Mouse (Mus musculus) E14TG2a.4 (cell line): ENCODE measurements around the gene Fam222b.
"Not testable (repeated sequence)": the region's sequence is repeated elsewhere in the genome, so short reads cannot be mapped to it uniquely, and the experiment has no call there.

Source experiments
- H3K27me3 ChIP-seq: 2 replicates; pipeline ENCODE4 v1.6.1; 2014; ENCODE audit warnings: low read length, control low read depth; ENCODE audit not compliant: insufficient read depth
- H3K36me3 ChIP-seq: 2 replicates; pipeline ENCODE4 v1.6.1; 2014; ENCODE audit warnings: low read length, control low read depth; ENCODE audit not compliant: insufficient read depth
- H3K4me1 ChIP-seq: replicated peaks from 2 replicates; pipeline ENCODE4 v1.6.1; 2014; ENCODE audit warnings: low read depth, low read length, control low read depth
- H3K4me3 ChIP-seq: replicated peaks from 2 replicates; pipeline ENCODE4 v1.5.1; 2014; ENCODE audit warnings: mild to moderate bottlenecking, low read length
- H3K9me3 ChIP-seq: 2 replicates; pipeline ENCODE4 v1.6.1; 2014; ENCODE audit warnings: low read length, control low read depth
- CTCF ChIP-seq: conservative IDR thresholded peaks from 2 replicates; pipeline ENCODE4 v1.5.1; 2014; ENCODE audit warnings: low read length
- NANOG ChIP-seq: IDR thresholded peaks from 2 replicates; pipeline ENCODE4 v1.6.1; 2014; ENCODE audit warnings: borderline replicate concordance, low read length, mixed read lengths
- POU5F1 ChIP-seq: IDR thresholded peaks from 2 replicates; pipeline ENCODE4 v1.6.1; 2014; ENCODE audit warnings: low read length, borderline replicate concordance

Fam222b gene

GRCm38 (mm10) chr11:78179438-78179999 is 85.1 kb downstream of the Fam222b start:
- H3K27me3 ChIP-seq: no peaks in the 10 kb centered on the region
- H3K36me3 ChIP-seq: peaks cover 41% of the 10 kb centered on the region
- no peaks in the 10 kb centered on the region for H3K9me3 ChIP-seq
- TF ChIP-seq CTCF (no peak), NANOG (no peak), POU5F1 (no peak)
- peaks cover 57% of the 10 kb centered on the region for H3K4me1 ChIP-seq
- peak overlapping the region; percentile 99 for H3K4me3 ChIP-seq

GRCm38 (mm10) chr11:78180081-78180761 is 85.8 kb downstream of the Fam222b start:
- H3K4me3 ChIP-seq: peak overlapping the region; percentile 99

GRCm38 (mm10) chr11:78181830-78182357 is 87.4 kb downstream of the Fam222b start:
- peaks cover 41% of the 10 kb centered on the region for H3K36me3 ChIP-seq
- H3K9me3 ChIP-seq: no peaks in the 10 kb centered on the region
- peaks cover 59% of the 10 kb centered on the region for H3K4me1 ChIP-seq
- peak overlapping the region; percentile 99 for H3K4me3 ChIP-seq
- no peaks in the 10 kb centered on the region for H3K27me3 ChIP-seq
- TF ChIP-seq NANOG: no peak
- no peak for TF ChIP-seq POU5F1
- TF ChIP-seq CTCF: no peak

More at GRCm38 (mm10) chr11:78180081-78180761, 85.8 kb downstream of the Fam222b start:
- peaks cover 56% of the 10 kb centered on the region for H3K4me1 ChIP-seq
- H3K27me3 ChIP-seq: no peaks in the 10 kb centered on the region
- peaks cover 41% of the 10 kb centered on the region for H3K36me3 ChIP-seq
- H3K9me3 ChIP-seq: no peaks in the 10 kb centered on the region
- no peak for TF ChIP-seq POU5F1

GRCm38 (mm10) chr11:78182450-78182849 is 88.0 kb downstream of the Fam222b start:
- Histone ChIP-seq H3K27me3 (no peaks in the 10 kb centered on the region), H3K4me3 (peak overlapping the region; percentile 99), H3K36me3 (peaks cover 41% of the 10 kb centered on the region), H3K9me3 (no peaks in the 10 kb centered on the region), H3K4me1 (peaks cover 59% of the 10 kb centered on the region)
- TF ChIP-seq NANOG: no peak

- TF ChIP-seq NANOG (no peak), CTCF (no peak), POU5F1 (no peak)
- H3K4me1 ChIP-seq: peaks cover 62% of the 10 kb centered on the region
- H3K9me3 ChIP-seq: no peaks in the 10 kb centered on the region
Measured at GRCm38 (mm10) chr11:78182961-78183844, 88.7 kb downstream of the Fam222b start, which contains the start of gene Rpl23a. Gene Rpl23a (minus strand): TSS chr11:78183584.

GRCm38 (mm10) chr11:78183884-78184514 is 89.5 kb downstream of the Fam222b start:
- Histone ChIP-seq H3K27me3 (no peaks in the 10 kb centered on the region), H3K4me1 (peaks cover 62% of the 10 kb centered on the region), H3K9me3 (no peaks in the 10 kb centered on the region), H3K36me3 (peaks cover 41% of the 10 kb centered on the region), H3K4me3 (peak overlapping the region; percentile 99)
- TF ChIP-seq NANOG (no peak), CTCF (no peak), POU5F1 (no peak)

More at GRCm38 (mm10) chr11:78182961-78183844, 88.7 kb downstream of the Fam222b start, which contains the start of gene Rpl23a:
- H3K36me3 ChIP-seq: peaks cover 41% of the 10 kb centered on the region
- H3K27me3 ChIP-seq: no peaks in the 10 kb centered on the region
- H3K4me3 ChIP-seq: peak within 1 kb of the TSS; percentile 99

GRCm38 (mm10) chr11:78184702-78185101 is 90.2 kb downstream of the Fam222b start:
- Histone ChIP-seq H3K4me3 (peak overlapping the region; percentile 99), H3K4me1 (peaks cover 63% of the 10 kb centered on the region), H3K36me3 (peaks cover 35% of the 10 kb centered on the region)
- H3K27me3 ChIP-seq, H3K9me3 ChIP-seq: not testable (repeated sequence)

GRCm38 (mm10) chr11:78188331-78189233 is 94.1 kb downstream of the Fam222b start, which contains the start of gene Rab34:
Gene Rab34 (plus strand): TSS chr11:78188430.
- Histone ChIP-seq H3K4me3 (peak within 1 kb of the TSS; percentile 91), H3K9me3 (no peaks in the 10 kb centered on the region), H3K27me3 (no peaks in the 10 kb centered on the region), H3K36me3 (peaks cover 29% of the 10 kb centered on the region), H3K4me1 (peaks cover 60% of the 10 kb centered on the region)
- TF ChIP-seq NANOG: no peak
- no peak for TF ChIP-seq POU5F1
- no peak for TF ChIP-seq CTCF
